Mouse (Mus musculus): ENCODE measurements around the gene Pprc1.

The Pprc1 gene

GRCm38 (mm10) chr19:46119458-46119857 lies 74.8 kb downstream of the Pprc1 start:
- DNase-seq (ENCODE audit: low read depth): no peak

- no peak for DNase-seq (ENCODE audit: low read depth)
Observed at GRCm38 (mm10) chr19:46120872-46121271, 76.2 kb downstream of the Pprc1 start.

Measured in fibroblast of lung, adult 2 months (primary cell).